Mouse (Mus musculus) heart, embryonic 11.5 days (tissue): ENCODE results near the gene Lars2. TPM values are rescaled to one million over a fixed set of nuclear protein-coding genes. Genes with fewer than 3 reads are reported as not detected.
"Not testable (repeated sequence)": the region's sequence is repeated elsewhere in the genome, so short reads cannot be mapped to it uniquely, and the experiment has no call there.

Source experiments
- ATAC-seq: fragments of 200-750 bp; cut with Nextera tagmentation; replicated peaks from 2 replicates; pipeline ENCODE4 v1.8.0; 2017; ENCODE audit warnings: moderate library complexity; ENCODE audit not compliant: insufficient number of reproducible peaks, low FRiP score, low TSS enrichment
- H3K27ac ChIP-seq: fragments of 300-500 bp; sonication (generic); 2 replicates; pipeline ENCODE4 v1.5.1; 2014; ENCODE audit warnings: mild to moderate bottlenecking, low read depth, low read length
- H3K27me3 ChIP-seq: fragments of 300-500 bp; sonication (generic); 2 replicates; pipeline ENCODE4 v1.6.1; 2014; ENCODE audit warnings: mild to moderate bottlenecking, low read length, mixed read lengths; ENCODE audit not compliant: control insufficient read depth, insufficient read depth
- H3K36me3 ChIP-seq: fragments of 300-500 bp; sonication (generic); 2 replicates; pipeline ENCODE4 v1.6.1; 2014; ENCODE audit warnings: mild to moderate bottlenecking, low read length, moderate library complexity, mixed read lengths; ENCODE audit not compliant: control insufficient read depth, insufficient read depth
- H3K4me1 ChIP-seq: fragments of 300-500 bp; sonication (generic); 2 replicates; pipeline ENCODE4 v1.6.1; 2014; ENCODE audit warnings: low read length; ENCODE audit not compliant: control insufficient read depth, insufficient read depth
- H3K4me2 ChIP-seq: fragments of 300-500 bp; sonication (generic); 2 replicates; pipeline ENCODE4 v1.6.1; 2014; ENCODE audit warnings: mild to moderate bottlenecking, moderate library complexity
- H3K4me3 ChIP-seq: fragments of 300-500 bp; sonication (generic); 2 replicates; pipeline ENCODE4 v1.5.1; 2014; ENCODE audit warnings: low read depth, low read length
- H3K9ac ChIP-seq: fragments of 300-500 bp; sonication (generic); 2 replicates; pipeline ENCODE4 v1.6.1; 2014; ENCODE audit warnings: mild to moderate bottlenecking, low read depth, low read length, moderate library complexity
- H3K9me3 ChIP-seq: fragments of 300-500 bp; sonication (generic); replicated peaks from 2 replicates; pipeline ENCODE4 v1.6.1; 2016; ENCODE audit warnings: low read length; ENCODE audit not compliant: control insufficient read depth
- WGBS: fragments of 180-500 bp; shearing (Covaris S2); extraction: QIAGEN DNeasy Blood & Tissue Kit; methylation state at CpG from one replicate; pipeline ENCODE4 v1.1.7; 2014; ENCODE audit not compliant: insufficient replicate concordance; 5-methylcytosine and 5-hydroxymethylcytosine counted together
- polyA plus RNA-seq: library from polyadenylated mRNA; unstranded; fragments of >200 nt; fragmentation: Nextera tagmentation; extraction: Ambion mirVana; gene quantifications from 2 replicates; pipeline ENCODE4 v1.2.1, GENCODE M21; 2014

Gene Lars2
- polyA plus RNA-seq, 1 experiment from 2014 or later: 1,126 TPM

GRCm38 (mm10) chr9:123385352-123386198, 18.8 kb downstream of the Lars2 start:
- no peak for ATAC-seq
- WGBS: 87% methylated on average over 5 of the region's 5 CpGs
- Histone ChIP-seq H3K27ac (no peak overlapping the region), H3K36me3 (peaks cover 4% of the 10 kb centered on the region; the same call in 1 of the 2 replicates), H3K4me2 (no peak overlapping the region), H3K9ac (no peak overlapping the region), H3K4me1 (no peaks in the 10 kb centered on the region), H3K27me3 (no peaks in the 10 kb centered on the region), H3K9me3 (no peaks in the 10 kb centered on the region), H3K4me3 (no peak overlapping the region)

DNA sequence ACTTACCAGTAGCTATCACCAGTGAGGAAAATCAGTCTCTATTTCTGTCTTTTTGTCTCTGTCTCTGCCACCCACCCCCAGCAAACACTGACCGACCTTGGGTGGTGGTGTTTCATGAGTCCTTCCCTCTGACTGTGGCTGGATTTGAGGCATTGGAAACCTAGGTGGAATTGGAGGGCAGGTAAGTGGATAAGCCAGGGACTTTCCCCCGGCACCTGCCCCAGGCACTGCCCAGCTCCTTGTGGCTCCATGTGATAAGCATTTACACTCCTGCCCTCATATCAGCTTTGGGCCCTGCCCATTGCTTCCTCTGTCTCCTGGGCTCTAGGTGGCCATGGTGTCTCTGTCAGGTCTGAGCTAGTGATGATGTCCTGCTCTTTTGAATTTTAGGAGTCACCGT, 19.6 kb downstream of the Lars2 start:
- no peak overlapping the region for H3K4me3 ChIP-seq
- H3K36me3 ChIP-seq: peaks cover 4% of the 10 kb centered on the region; the same call in 1 of the 2 replicates
- H3K27ac ChIP-seq: no peak overlapping the region
- no peaks in the 10 kb centered on the region for H3K27me3 ChIP-seq
- ATAC-seq: no peak
- WGBS: 78% methylated on average over 3 of the region's 3 CpGs
- H3K9me3 ChIP-seq: no peaks in the 10 kb centered on the region
- no peak overlapping the region for H3K4me2 ChIP-seq
- H3K4me1 ChIP-seq: no peaks in the 10 kb centered on the region
- no peak overlapping the region for H3K9ac ChIP-seq

DNA sequence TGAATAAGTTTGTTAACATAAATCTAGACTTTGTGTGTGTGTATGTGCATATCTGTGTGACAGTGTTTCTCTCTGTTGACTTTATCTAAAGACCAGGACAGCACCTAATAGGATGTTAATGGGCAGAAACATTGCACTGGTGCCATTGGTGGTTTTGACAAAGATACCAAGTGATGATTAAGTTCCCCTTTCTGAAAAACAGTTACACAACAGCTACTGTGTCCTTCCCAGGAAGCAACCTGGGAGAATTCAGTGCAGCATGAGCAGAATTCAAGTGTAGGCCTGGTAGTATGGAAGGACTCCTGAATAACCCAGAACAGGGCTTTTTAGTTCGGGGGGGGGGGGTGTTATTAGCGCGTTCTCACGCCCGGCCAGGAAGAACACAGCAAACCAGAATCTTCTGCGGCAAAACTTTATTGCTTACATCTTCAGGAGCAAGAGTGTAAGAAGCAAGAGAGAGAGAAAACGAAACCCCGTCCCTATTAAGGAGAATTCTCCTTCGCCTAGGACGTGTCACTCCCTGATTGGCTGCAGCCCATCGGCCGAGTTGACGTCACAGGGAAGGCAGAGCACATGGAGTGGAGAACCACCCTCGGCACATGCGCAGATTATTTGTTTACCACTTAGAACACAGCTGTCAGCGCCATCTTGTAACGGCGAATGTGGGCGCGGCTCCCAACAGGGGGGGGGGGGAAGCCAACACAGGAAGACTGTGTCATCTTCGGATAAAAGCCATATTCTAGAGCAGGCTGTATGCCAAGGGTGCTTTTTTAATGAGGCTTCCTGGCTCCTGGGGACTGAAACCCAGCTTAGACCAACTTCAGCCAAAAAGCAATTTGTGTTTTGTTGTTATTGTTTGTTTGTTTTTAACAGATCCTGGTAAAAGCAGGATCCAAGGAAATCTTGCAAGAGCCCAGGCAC, 21.6 kb downstream of the Lars2 start:
- not testable (repeated sequence) for H3K9me3 ChIP-seq, H3K4me3 ChIP-seq, H3K27ac ChIP-seq, ATAC-seq, H3K9ac ChIP-seq, H3K4me1 ChIP-seq, H3K27me3 ChIP-seq, H3K4me2 ChIP-seq, H3K36me3 ChIP-seq
- WGBS: 97% methylated on average over 12 of the region's 21 CpGs

GRCm38 (mm10) chr9:123391140-123391849, 24.6 kb downstream of the Lars2 start:
- H3K27me3 ChIP-seq: no peaks in the 10 kb centered on the region
- H3K4me1 ChIP-seq: no peaks in the 10 kb centered on the region
- no peaks in the 10 kb centered on the region for H3K9me3 ChIP-seq
- ATAC-seq: no peak
- H3K27ac ChIP-seq: no peak overlapping the region; the same call in 1 of the 2 replicates
- H3K36me3 ChIP-seq: peaks cover 4% of the 10 kb centered on the region; the same call in 1 of the 2 replicates
- no peak overlapping the region for H3K4me3 ChIP-seq
- no peak overlapping the region for H3K9ac ChIP-seq
- H3K4me2 ChIP-seq: no peak overlapping the region
- WGBS: 63% methylated on average over 5 of the region's 5 CpGs

DNA sequence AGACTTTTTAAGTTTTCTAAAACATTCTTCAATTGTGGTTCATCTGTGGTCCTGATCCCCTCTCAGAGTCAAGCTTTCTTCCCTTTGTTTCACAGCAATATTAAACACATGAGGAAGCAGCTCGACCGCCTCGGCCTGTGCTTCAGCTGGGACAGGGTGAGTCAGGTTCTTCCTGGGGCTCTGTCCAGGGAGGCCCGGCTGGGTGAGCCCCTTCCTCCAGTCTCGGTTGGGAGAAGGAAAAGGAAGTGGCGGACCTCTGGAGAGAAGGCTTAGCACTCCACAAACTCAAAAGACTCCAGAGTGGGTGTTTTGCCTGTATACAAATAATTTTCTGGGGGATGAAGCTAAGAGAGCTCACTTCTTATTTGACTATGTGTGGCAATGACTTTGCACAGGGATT, 28.1 kb downstream of the Lars2 start:
- H3K4me3 ChIP-seq: no peak overlapping the region
- H3K9me3 ChIP-seq: no peaks in the 10 kb centered on the region
- no peak overlapping the region for H3K9ac ChIP-seq
- whole genome bisulfite sequencing: 63% methylated on average over 6 of the region's 6 CpGs
- no peak for ATAC-seq
- H3K27me3 ChIP-seq: no peaks in the 10 kb centered on the region
- no peaks in the 10 kb centered on the region for H3K36me3 ChIP-seq
- H3K4me1 ChIP-seq: no peaks in the 10 kb centered on the region
- H3K27ac ChIP-seq: no peak overlapping the region
- H3K4me2 ChIP-seq: no peak overlapping the region

GRCm38 (mm10) chr9:123397701-123398100, 31.0 kb downstream of the Lars2 start:
- H3K27ac ChIP-seq: no peak overlapping the region
- no peaks in the 10 kb centered on the region for H3K9me3 ChIP-seq
- no peak for ATAC-seq
- no peaks in the 10 kb centered on the region for H3K36me3 ChIP-seq
- H3K27me3 ChIP-seq: no peaks in the 10 kb centered on the region
- 69% methylated on average over 6 of the region's 6 CpGs for WGBS
- H3K4me3 ChIP-seq: no peak overlapping the region
- no peak overlapping the region for H3K9ac ChIP-seq
- H3K4me2 ChIP-seq: no peak overlapping the region
- H3K4me1 ChIP-seq: no peaks in the 10 kb centered on the region

DNA sequence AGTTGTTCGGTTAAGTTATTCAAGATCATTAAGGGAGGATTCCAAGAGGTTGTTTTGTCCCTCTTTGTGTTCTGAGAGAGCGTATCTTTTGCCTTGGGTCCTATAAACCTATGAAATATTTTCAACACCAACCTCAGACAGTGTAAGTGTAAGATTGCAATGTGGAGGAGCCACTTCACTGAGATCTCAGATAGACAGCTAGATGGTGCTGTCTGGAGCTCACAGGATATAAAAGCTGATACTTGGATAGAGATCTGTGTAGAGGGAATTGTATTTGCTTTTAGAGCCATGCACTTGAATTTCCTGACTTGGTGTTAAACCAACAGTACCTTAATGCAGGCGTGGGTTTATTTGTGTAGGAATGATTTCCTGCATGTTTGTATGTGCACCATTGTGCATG, 35.5 kb downstream of the Lars2 start:
- Histone ChIP-seq H3K4me3 (no peak overlapping the region), H3K4me1 (no peaks in the 10 kb centered on the region), H3K27me3 (no peaks in the 10 kb centered on the region), H3K4me2 (no peak overlapping the region), H3K9me3 (no peaks in the 10 kb centered on the region), H3K27ac (no peak overlapping the region), H3K9ac (no peak overlapping the region), H3K36me3 (no peaks in the 10 kb centered on the region)
- WGBS: 80% methylated on average over 3 of the region's 3 CpGs
- no peak for ATAC-seq

GRCm38 (mm10) chr9:123403031-123403430, 36.3 kb downstream of the Lars2 start:
- Histone ChIP-seq H3K4me1 (no peaks in the 10 kb centered on the region), H3K4me2 (no peak overlapping the region), H3K27me3 (no peaks in the 10 kb centered on the region), H3K36me3 (no peaks in the 10 kb centered on the region), H3K4me3 (no peak overlapping the region), H3K27ac (no peak overlapping the region), H3K9ac (no peak overlapping the region), H3K9me3 (no peaks in the 10 kb centered on the region)
- no peak for ATAC-seq
- WGBS: 76% methylated on average over 3 of the region's 3 CpGs
